Mouse (Mus musculus): ENCODE data around the gene Gm12184. TPM values are rescaled to one million over a fixed set of nuclear protein-coding genes. Genes with fewer than 3 reads are reported as not detected.
A peak's percentile ranks its signal among the peaks of the same experiment; 100 is the strongest.
"Not testable (repeated sequence)": the region's sequence is repeated elsewhere in the genome, so short reads cannot be mapped to it uniquely, and the experiment has no call there.

Gm12184 gene
- total RNA-seq, 2 experiments from 2014 or later = 1.3 to 3.0 TPM

DNA sequence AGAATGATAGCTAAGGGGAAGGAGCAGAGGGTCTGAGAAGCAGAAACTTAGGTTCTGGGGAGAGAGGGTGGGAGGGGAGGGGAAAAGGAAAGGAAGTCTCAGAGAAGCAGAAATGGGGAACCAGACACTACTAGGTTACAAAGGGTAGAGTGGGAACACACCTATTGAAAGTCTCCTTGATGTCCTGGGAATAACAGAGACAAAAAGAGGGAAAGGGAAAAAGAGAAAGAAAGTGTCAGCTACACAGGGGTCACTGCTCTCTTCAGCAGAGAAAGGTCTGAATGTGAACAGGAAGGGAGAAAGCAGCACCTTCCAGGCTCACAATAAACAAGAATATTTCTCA, 18.2 kb downstream of the Gm12184 start:
- DNase-seq (ENCODE audit: low spot score in 2 of 2) = no peak
- intact Hi-C loops (cut with DNase I) = loop anchor here (10.0 kb wide), 1 partner anchor 437 kb away; the partner anchor contains the start of gene Mgat1

DNA sequence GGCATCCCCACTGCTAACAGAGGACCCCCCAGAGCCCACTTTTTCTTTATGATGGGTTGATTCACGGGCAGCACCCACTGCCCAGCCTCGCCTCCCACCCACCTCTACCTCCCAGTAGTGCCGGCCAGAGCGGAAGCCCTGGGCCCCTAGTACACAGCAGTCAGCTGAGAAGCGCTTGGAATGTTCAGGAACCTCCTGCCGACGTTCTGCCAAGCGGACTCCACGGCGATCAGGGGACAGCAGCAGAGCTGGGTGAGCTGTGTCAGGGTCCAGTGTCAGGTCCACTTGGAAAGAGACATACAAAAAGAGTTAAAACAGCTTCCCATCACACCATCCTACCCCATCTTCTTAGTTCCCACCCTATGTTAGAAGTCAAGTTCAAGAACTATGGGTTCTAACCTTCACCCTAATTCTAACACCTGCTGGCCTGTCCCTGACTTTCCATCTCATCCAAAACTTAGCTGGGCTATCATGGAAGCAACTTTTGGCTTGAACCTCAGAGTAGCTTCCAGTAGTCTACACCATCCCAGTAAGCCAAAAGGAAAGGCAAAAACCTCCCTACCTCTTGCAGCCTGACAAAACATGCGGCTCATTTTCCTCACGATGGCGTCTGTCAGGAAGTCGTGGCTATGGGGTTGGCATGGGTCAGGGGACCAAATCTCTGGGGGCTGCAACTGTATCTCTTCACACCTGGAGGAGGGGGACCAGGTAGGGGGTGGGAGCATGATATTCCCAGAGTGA, 18.7 kb downstream of the Gm12184 start:
- peak in 1 of 2 experiments; percentile 59 for DNase-seq (ENCODE audit: low spot score in 2 of 2)
- intact Hi-C loops (cut with DNase I) = loop anchor here (10.0 kb wide), 1 partner anchor 437 kb away; the partner anchor contains the start of gene Mgat1

DNA sequence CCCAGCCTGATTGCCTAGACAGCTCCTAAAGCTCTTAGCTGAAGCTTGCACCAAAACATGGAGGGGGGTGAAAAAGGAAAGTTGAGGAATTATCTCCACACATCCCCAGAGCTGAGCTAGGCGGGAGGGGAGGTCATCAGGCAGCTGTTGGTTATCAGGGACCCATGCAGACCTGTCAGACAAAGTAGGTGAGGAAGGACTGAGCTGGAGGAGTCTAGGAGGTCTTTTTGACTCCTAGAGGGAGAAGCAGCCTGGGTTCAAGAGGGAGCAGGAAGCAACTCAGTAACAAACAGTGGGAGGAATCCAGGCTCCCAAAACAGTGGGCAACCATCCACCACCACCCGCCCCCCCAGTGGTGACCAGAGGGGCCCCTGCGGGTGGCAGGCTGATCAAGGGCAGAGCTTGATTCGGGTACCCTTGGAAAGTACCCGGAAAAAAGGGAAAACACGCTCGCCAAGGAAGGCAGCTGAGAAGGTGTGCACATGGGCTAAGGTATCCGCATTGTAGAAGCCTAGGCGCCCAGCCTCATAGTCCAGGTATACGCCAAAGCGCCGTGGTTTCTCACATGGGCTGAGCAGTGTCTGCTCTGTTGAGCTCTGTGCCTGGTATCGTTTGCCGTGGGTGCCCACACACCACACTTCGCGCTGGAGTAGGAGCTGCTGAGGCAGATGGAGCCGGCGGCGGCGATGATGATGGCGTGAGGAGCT, 19.4 kb downstream of the Gm12184 start:
- intact Hi-C loops (cut with DNase I) = loop anchor here (10.0 kb wide), 1 partner anchor 438 kb away; the partner anchor contains the start of gene Mgat1
- peak in 1 of 2 experiments; percentile 56 for DNase-seq (ENCODE audit: low spot score in 2 of 2)

DNA sequence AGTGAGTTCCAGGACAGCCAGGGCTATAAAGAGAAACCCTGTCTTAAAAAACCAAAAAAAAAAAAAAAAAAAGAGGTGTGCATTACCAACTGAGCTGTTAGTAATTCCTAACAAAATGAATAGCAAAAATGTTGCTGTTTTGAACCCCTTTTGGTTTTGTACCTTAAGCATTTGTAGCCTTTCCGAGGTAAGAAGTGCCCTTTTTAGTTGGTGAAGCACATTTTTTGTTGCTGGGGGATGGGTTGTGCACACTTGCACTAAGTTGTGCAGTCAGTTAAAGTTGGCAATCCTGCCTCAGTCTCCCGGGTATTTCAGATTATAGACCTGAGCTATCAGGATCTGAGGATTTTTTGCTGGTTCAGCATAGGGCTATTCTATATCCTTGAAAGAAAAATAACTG, 21.5 kb downstream of the Gm12184 start:
- DNase-seq (ENCODE audit: low spot score in 2 of 2) = no peak
- intact Hi-C loops (cut with DNase I) = loop anchor here (10.0 kb wide), 1 partner anchor 440 kb away; the partner anchor contains the start of gene Mgat1

DNA sequence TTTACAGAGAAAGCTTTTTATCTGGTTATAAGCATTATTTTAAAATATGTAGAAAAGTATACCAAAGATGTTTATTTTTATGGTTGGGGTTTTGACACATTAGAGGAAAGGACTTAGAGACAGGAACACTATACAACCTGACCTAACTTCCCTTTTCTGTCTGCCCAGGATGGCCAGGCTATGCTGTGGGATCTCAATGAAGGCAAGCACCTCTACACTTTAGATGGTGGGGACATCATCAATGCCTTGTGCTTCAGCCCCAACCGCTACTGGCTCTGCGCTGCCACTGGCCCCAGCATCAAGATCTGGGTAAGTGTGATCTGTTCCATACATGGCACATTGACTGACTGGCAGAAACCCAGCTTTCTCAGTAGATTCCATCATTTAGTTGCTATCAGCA, 22.5 kb downstream of the Gm12184 start:
- intact Hi-C loops (cut with DNase I) = loop anchor here (10.0 kb wide), 1 partner anchor 441 kb away; the partner anchor contains the start of gene Mgat1
- no peak for DNase-seq (ENCODE audit: low spot score in 2 of 2)

DNA sequence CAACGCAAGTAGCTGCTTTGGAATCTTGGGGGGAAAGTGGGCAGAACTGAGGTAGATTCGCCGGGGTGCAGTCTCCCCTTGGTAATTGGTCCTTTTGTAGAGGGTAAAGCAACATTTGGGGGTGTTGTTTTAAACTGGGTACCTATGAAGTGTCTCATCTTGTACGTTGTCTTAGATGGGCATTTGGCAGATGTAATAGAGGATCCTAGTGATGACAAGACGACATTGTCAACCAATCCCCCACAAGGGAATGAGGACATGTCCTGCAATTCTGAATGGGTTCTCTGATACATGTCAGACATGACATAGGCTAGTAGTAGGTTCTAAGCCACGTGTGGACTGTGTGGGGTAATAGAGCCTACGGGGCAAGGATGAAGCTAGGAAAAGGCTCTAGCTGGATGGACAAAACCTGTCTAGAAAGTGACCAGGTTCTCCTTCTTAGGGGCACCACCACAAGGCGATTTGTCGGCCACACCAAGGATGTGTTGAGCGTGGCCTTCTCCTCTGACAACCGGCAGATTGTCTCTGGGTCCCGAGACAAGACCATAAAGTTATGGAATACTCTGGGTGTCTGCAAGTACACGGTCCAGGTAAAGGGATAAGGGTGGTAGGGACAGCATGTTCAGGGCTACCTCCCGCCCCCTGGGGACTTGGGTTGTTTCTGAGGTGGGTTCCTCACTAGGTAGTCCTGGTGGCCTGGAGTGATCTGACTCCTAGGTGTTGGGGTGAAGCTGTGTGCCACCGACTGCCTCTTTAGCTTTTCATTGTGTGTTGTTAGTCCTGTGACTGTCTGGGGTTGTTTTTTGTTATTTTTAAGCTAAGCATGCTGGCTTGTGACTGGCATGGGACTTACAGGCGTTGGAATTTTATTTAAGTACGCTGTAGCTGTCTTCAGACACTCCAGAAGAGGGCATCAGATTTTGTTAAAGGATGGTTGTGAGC, 24.4 kb downstream of the Gm12184 start:
- intact Hi-C loops (cut with DNase I) = loop anchor here (2.0 to 10.0 kb wide), 2 partner anchors 15 to 443 kb away; partner anchors contain the start of genes Mgat1 and Trim41
- no peak for DNase-seq (ENCODE audit: low spot score in 2 of 2)

DNA sequence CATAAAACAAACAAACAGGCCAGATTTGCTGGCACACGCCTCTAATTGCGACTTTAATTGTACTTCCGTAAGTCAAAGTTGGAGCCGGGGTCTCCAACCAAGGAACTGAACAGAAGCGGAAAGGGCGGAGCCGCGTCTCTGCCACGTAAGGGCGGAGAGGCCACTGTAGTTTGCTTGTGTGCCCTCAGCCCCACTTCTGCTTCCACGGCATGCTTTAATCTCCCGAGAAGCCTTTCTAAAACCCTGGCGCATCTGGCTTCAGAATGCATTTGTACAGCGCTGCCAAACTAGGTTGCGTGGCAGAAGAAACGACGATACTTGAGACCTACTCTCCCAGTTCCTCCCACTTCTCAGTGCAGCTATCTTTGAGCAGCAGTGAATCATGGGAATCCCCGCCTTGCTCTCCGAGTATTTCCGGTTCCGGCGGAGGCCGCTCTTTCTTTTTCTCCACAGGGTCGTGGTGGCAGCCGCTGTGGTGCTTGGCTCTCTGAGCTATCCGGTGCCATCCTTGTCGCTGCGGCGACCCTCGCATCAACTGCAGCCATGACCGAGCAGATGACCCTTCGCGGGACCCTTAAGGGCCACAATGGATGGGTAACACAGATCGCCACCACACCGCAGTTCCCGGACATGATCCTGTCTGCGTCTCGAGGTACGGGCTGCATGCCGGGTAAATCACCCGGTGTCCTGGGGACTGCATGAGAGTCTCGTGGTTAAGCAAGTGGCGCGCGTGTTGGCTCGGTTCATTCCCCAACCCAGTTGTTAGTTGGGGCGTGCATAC, 26.3 kb downstream of the Gm12184 start, which contains the start of gene Rack1:
Gene Rack1 (plus strand): TSS at position 412 of the 781 bp plus-strand sequence.
- intact Hi-C loops (cut with DNase I) = loop anchor here (2.0 to 10.0 kb wide), 2 partner anchors 17 to 445 kb away; partner anchors contain the start of genes Mgat1 and Trim41
- peak; percentile 92 for DNase-seq (ENCODE audit: low spot score in 2 of 2)

DNA sequence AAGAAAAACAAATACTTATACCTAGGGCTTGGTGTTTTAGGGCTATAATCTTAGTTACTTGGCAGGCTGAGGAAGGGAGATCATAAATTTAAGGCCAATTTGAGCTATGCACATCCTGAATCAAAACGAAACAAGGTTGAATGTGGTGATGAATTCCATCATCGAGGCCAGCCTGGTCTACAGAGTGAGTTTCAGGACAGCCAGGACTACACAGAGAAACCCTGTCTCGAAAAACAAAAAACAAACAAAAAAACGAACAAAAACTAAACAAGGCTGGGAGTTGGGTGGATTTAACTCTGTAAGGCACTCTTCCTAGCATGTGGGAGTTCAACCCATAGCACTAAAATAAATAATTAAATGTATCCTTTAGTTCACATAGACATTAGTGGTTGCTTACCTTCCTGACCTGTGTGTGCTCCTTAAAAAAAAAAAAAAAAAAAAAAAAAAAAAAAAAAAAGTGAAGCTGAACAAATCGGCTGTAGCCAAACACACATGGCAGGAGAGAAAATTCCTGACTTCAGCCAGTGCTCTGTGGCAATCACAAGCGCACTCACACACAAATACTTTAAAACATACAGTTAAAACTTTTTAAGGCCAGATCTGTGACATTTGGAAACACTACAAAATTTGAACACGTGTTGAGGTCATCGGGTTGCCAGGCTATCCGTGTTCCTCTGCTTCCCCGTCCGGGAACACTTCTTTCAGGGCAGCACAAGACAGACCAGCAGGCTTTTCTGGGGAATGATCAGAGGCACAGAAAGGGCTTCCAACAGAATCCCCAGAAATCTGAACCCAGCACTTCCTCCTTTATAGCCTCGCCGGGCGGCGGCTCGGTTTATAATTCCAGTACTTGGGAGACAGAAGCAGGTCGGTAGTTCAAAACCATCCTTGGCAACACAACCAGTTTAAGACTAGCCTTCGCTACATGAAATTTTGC, 27.2 kb downstream of the Gm12184 start:
- no peak for DNase-seq (ENCODE audit: low spot score in 2 of 2)
- intact Hi-C loops (cut with DNase I) = no loop called here

DNA sequence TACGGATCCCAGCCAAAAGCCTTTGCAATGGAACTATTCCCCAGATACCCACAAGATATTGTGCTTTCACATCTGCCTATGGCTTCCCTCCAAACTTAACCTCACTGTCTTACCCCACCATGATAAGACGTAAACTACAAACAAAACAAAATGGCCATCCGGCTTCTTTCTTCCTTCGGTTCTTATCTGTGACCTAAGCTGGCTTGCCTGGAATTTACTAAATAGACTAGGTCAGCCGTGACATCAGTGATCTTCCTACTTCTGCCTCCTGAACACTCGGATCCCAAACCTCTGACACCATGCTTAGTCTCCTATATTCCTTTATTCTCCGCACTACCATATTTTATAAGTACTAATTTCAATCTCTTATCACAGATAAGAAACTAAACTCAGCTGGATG, 28.1 kb downstream of the Gm12184 start:
- intact Hi-C loops (cut with DNase I) = no loop called here
- DNase-seq (ENCODE audit: low spot score in 2 of 2) = no peak

DNA sequence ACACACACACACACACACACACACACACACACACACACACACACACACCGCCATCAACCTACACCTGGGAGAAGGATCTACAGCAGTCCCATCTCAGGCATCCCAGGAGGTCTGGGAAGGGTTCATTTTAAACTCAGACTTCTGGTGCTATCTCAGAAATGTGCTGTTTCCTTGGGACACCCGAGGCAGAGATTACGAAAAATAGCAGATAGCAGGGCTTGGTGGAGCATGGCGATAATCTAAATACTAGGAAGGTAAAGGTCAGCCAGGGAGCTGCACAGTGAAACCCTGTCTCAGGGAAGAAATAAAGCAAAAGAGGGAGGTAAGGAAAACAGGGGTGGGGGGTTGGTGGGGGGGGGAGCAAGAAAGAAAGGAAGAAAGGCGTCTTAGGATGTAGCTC, 29.2 kb downstream of the Gm12184 start:
- no peak for DNase-seq (ENCODE audit: low spot score in 2 of 2)
- intact Hi-C loops (cut with DNase I) = no loop called here

DNA sequence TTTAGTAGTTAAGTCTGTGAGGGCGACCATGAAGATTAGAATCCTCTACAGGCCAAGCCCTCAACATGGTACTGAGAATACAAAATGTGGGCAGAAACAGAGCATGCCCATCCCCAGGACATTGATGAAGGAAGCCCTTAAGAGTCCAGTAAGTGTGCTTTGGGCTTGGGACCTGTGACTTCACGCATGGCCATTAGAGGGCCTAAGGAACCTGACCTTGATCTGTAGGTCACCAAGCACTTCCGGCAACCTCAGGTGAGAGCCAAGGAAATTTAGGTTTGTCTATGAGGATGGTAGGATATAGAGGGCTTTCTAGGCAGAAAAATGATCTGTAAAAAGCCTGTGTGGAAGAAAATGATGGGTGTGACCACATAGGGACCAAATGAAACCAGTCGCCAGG, 30.2 kb downstream of the Gm12184 start:
- intact Hi-C loops (cut with DNase I) = no loop called here
- no peak for DNase-seq (ENCODE audit: low spot score in 2 of 2)

DNA sequence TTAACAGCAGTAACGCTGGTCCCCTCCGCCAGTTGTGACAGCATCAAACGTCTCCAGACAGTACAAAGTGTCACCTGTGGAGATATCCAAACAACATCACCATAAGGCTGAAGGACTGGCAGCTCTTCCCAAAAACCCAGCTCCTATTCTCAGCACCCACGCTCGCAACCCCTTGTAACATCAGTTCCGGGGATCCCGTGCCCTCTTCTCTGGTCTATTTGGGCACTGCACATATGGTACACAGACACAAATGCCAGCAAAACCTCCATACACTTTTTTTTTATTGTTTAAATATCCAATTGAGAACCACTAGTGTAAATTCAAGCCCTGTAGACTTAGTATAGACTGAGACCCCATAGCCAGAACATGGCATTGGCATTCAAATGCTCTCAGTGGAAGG, 31.2 kb downstream of the Gm12184 start:
- DNase-seq (ENCODE audit: low spot score in 2 of 2) = no peak
- intact Hi-C loops (cut with DNase I) = no loop called here

DNA sequence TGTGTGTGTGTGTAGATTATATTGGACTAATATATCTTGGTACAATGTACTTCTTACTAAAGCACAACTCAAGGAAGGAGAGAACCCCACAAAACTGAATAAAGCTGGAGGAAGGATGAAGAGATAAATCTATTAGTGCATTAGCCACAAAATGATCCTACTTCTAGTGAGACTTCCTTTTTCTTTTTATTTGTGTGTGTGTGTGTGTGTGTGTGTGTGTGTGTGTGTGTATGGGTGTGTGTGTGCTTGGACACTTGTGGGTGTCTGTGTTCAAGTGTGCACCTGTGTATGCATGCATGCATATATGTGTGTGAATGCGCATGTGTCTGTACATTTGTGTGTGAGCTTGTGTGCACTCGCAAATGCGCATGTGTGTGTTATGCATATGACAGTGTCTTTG, 33.3 kb downstream of the Gm12184 start:
- intact Hi-C loops (cut with DNase I) = no loop called here
- no peak for DNase-seq (ENCODE audit: low spot score in 2 of 2)

DNA sequence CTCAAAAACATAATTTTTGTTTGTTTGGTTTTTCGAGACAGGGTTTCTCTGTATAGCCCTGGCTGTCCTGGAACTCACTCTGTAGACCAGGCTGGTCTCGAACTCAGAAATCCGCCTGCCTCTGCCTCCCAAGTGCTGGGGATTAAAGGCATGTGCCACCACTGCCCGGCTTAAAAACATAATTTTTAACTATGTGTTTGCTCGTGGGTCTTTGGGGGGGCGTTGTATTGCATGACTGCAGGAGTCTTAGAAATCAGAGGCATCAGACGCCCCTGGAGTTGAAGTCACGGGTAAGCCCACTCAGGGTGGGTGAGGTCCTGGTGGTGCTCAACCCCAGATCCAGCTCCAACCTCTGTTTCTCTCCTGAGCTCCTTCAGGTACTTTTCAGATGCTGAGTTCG, 34.6 kb downstream of the Gm12184 start:
- intact Hi-C loops (cut with DNase I) = not testable (repeated sequence)

DNA sequence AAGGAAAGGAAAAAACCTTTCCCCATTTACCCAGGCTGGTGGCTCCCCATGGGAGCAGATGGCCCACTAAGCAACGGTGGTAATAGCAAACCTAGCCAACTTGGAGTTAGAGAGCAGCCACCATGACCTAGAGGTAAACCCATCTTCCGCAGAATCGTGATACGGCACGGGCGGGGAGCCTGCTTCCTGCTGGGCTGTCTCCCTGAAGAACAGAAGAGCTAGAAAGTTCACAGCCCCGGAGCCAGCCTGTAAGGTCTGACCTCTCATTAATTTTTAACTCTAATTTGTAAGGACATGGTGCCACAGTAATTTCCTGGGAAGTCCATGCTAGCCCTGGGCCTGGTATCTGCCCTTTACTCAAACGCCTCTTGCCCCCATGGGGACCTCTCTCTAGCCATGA, 35.5 kb downstream of the Gm12184 start:
- no peak for DNase-seq (ENCODE audit: low spot score in 2 of 2)
- intact Hi-C loops (cut with DNase I) = no loop called here

More for the DNA sequence above, 34.6 kb downstream of the Gm12184 start:
- DNase-seq (ENCODE audit: low spot score in 2 of 2) = not testable (repeated sequence)

DNA sequence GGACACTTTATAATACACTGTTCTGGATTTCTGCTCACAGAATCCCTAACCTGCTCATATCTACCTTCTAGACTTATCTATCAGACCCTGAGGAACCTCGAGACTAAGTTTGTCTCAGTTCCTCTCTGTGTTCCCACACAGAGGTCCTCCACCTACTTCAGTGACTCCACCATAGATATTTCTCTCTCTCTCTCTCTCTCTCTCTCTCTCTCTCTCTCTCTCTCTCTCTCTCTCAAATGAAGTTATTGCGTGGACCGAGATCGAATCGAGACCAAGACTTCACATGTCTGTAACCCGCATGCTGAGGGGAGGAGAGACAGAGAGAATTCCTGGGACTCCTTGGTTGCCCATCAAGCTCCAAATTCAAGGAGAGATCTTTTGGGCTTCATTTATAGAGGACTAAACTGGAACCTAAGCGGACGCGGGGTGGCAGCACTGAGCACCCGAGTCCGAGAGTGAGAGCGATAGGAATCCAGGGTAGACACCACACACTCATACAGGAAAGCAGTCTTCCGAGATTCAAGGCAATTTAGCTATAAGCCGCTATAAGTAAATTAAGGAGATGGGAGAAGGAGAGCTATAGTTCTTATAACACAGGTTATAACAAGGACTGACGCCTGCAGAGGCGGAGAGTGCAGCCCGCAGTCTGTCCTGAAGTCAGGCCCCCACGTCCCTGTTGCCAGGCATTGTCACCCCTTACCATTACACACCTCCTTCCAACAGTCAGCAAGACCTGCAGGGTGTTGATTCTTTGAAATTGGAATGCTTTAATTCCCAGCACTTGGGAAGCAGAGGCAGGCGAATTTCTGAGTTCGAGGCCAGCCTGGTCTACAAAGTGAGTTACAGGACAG, 36.3 kb downstream of the Gm12184 start:
- intact Hi-C loops (cut with DNase I) = loop anchor here (2.0 to 5.0 kb wide), 2 partner anchors 69 to 312 kb away; no protein-coding TSS in a partner anchor
- peak; percentile 76 to 83 for DNase-seq (ENCODE audit: low spot score in 2 of 2)

DNA sequence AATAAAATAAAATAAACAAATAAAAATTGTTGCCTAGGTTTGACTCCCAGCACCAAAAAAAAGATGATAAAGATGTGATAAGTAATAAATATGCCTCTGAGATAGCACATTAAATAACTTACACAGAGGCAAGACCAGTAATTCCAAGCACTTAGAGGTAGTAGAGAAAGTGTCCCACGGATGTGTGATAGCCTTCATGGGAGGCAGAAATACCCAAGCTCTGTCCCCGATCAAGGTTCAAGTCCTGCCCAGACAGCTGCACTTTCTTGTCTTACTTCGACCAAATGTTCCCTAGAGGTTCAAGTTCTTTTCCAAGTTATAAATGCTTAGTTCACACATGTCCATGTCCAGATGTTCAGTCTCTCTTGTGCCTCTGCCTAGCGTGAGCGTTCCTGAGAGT, 37.2 kb downstream of the Gm12184 start:
- DNase-seq (ENCODE audit: low spot score in 2 of 2) = no peak
- intact Hi-C loops (cut with DNase I) = loop anchor here (2.0 to 5.0 kb wide), 2 partner anchors 70 to 313 kb away; no protein-coding TSS in a partner anchor

Data from left cerebral cortex, postnatal 36 days (tissue).